ENCODE assay signal across 7 mouse cellular contexts in the genomic region with DNA sequence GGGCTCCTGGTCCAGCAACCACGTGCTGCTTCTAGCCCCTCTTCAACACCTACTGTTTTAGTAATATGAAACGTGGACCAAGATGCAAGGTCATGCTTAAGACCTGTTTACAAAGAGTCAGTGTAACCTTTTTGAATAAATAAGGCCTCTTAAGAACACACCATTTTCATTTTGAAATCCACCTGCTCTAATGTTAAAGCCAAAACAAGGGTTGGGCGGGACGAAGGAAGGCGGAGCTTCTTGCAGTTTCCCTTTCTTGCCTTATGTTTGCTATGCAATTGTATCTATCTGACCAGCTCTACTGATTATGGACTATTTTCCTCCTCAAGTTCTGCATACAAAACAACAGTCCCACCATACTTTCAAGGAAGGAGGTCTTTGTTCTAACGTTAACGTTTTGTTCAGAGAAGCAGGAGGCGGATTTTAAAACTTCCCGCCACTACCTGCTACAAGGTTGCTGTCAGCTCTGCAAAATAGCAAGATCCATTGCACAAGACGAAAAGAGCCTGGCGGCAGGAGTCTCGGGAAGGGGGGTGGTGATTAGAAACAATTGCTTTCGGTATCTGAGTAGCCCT. TPM values are rescaled to one million over a fixed set of nuclear protein-coding genes. Genes with fewer than 3 reads are reported as not detected.
A peak's percentile ranks its signal among the peaks of the same experiment; 100 is the strongest.
DNase-seq lines count a peak whose midpoint lies in the region; ATAC-seq and TF ChIP-seq lines count a peak whose summit lies in the region.

No protein-coding gene starts in this region.

- H3K4me3 ChIP-seq in ES-Bruce4 (ENCODE audit: low read depth, low read length): peak overlapping the region; percentile 61
- peak overlapping the region; percentile 42 for H3K4me3 ChIP-seq in embryonic facial prominence, embryonic 12.5 days
- peak overlapping the region; percentile 40 for H3K4me3 ChIP-seq in hindbrain, embryonic 12.5 days
- H3K4me3 ChIP-seq in limb, embryonic 14.5 days (replicated peaks; ENCODE audit: low read length): peak overlapping the region; percentile 46
- peak overlapping the region; percentile 52 for H3K4me3 ChIP-seq in midbrain, embryonic 15.5 days

- H3K27ac ChIP-seq in ES-Bruce4 (ENCODE audit: insufficient read depth, low read length): no peak overlapping the region
- no peak overlapping the region for H3K27ac ChIP-seq in embryonic facial prominence, embryonic 12.5 days
- H3K27ac ChIP-seq in hindbrain, embryonic 12.5 days: no peak overlapping the region
- H3K27ac ChIP-seq in limb, embryonic 14.5 days (replicated peaks; ENCODE audit: low read depth, low read length): no peak overlapping the region
- H3K27ac ChIP-seq in midbrain, embryonic 15.5 days: no peak overlapping the region

- no peaks in the 10 kb centered on the region for H3K9me3 ChIP-seq in ES-Bruce4 (replicated peaks; ENCODE audit: control insufficient read depth, insufficient read depth, low read length, poor library complexity, severe bottlenecking)
- H3K9me3 ChIP-seq in embryonic facial prominence, embryonic 12.5 days: no peaks in the 10 kb centered on the region
- H3K9me3 ChIP-seq in hindbrain, embryonic 12.5 days (replicated peaks): no peaks in the 10 kb centered on the region
- H3K9me3 ChIP-seq in limb, embryonic 14.5 days (ENCODE audit: control insufficient read depth, low read length): no peaks in the 10 kb centered on the region
- no peaks in the 10 kb centered on the region for H3K9me3 ChIP-seq in midbrain, embryonic 15.5 days

- H3K9ac ChIP-seq in ES-Bruce4 (ENCODE audit: low read depth, poor library complexity, severe bottlenecking): no peak overlapping the region
- H3K9ac ChIP-seq in embryonic facial prominence, embryonic 12.5 days: no peak overlapping the region
- no peak overlapping the region; the same call in 1 of the 2 replicates for H3K9ac ChIP-seq in hindbrain, embryonic 12.5 days
- H3K9ac ChIP-seq in limb, embryonic 14.5 days (ENCODE audit: low read depth, low read length, severe bottlenecking): peak overlapping the region; percentile 43
- no peak overlapping the region for H3K9ac ChIP-seq in midbrain, embryonic 15.5 days

- peak; percentile 34 to 35 for DNase-seq in B cell, adult 2 months
- DNase-seq in limb, embryonic 14.5 days (ENCODE audit: low spot score): no peak
- no peak for DNase-seq in gastrocnemius, postnatal 10 days

- H3K4me1 ChIP-seq in ES-Bruce4 (ENCODE audit: control insufficient read depth, insufficient read depth, low read length): no peaks in the 10 kb centered on the region
- no peaks in the 10 kb centered on the region for H3K4me1 ChIP-seq in embryonic facial prominence, embryonic 12.5 days
- no peaks in the 10 kb centered on the region for H3K4me1 ChIP-seq in hindbrain, embryonic 12.5 days
- H3K4me1 ChIP-seq in limb, embryonic 14.5 days (ENCODE audit: control insufficient read depth, insufficient read depth, low read length): no peaks in the 10 kb centered on the region
- H3K4me1 ChIP-seq in midbrain, embryonic 15.5 days: no peaks in the 10 kb centered on the region

- WGBS in embryonic facial prominence, embryonic 12.5 days: 27% methylated on average over 13 of the region's 13 CpGs
- WGBS in hindbrain, embryonic 12.5 days: 35% methylated on average over 13 of the region's 13 CpGs
- WGBS in limb, embryonic 14.5 days: 37% methylated on average over 13 of the region's 13 CpGs
- 33% methylated on average over 13 of the region's 13 CpGs for WGBS in midbrain, embryonic 15.5 days

- no peak for ATAC-seq in embryonic facial prominence, embryonic 12.5 days (ENCODE audit: insufficient number of reproducible peaks, insufficient read depth, low FRiP score, low TSS enrichment)
- no peak for ATAC-seq in hindbrain, embryonic 12.5 days (ENCODE audit: low FRiP score)
- no peak for ATAC-seq in limb, embryonic 14.5 days (ENCODE audit: low FRiP score, low read depth)
- ATAC-seq in midbrain, embryonic 15.5 days (replicated peaks): no peak

- H3K27me3 ChIP-seq in ES-Bruce4 (ENCODE audit: control insufficient read depth, insufficient read depth, low read length, poor library complexity, severe bottlenecking): no peaks in the 10 kb centered on the region
- no peaks in the 10 kb centered on the region for H3K27me3 ChIP-seq in embryonic facial prominence, embryonic 12.5 days
- no peaks in the 10 kb centered on the region for H3K27me3 ChIP-seq in hindbrain, embryonic 12.5 days
- no peaks in the 10 kb centered on the region for H3K27me3 ChIP-seq in limb, embryonic 14.5 days (ENCODE audit: control insufficient read depth, insufficient read depth, low read length)
- no peaks in the 10 kb centered on the region for H3K27me3 ChIP-seq in midbrain, embryonic 15.5 days (replicated peaks)

- TF ChIP-seq POLR2A in ES-Bruce4 (IDR thresholded peaks at IDR 0.05; ENCODE audit: insufficient read depth, low read length): no peak
- no peak for TF ChIP-seq POLR2A in limb, embryonic 14.5 days (IDR thresholded peaks at IDR 0.05; ENCODE audit: borderline replicate concordance, extremely low read depth, insufficient read depth, insufficient read length)

- peak overlapping the region; percentile 52 for H3K4me2 ChIP-seq in embryonic facial prominence, embryonic 12.5 days (replicated peaks)
- peak overlapping the region; percentile 47 for H3K4me2 ChIP-seq in hindbrain, embryonic 12.5 days (replicated peaks)
- peak overlapping the region; percentile 49 for H3K4me2 ChIP-seq in limb, embryonic 14.5 days (replicated peaks; ENCODE audit: low read depth, low read length, severe bottlenecking)
- H3K4me2 ChIP-seq in midbrain, embryonic 15.5 days: peak overlapping the region; percentile 64

- TF ChIP-seq CTCF in ES-Bruce4 (IDR thresholded peaks at IDR 0.05; ENCODE audit: low read depth, low read length): no peak

- no peaks in the 10 kb centered on the region for H3K36me3 ChIP-seq in ES-Bruce4 (ENCODE audit: control insufficient read depth, insufficient read depth, low read length, poor library complexity, severe bottlenecking)
- H3K36me3 ChIP-seq in embryonic facial prominence, embryonic 12.5 days: no peaks in the 10 kb centered on the region
- no peaks in the 10 kb centered on the region for H3K36me3 ChIP-seq in hindbrain, embryonic 12.5 days
- H3K36me3 ChIP-seq in limb, embryonic 14.5 days (ENCODE audit: control insufficient read depth, insufficient read depth, low read length): no peaks in the 10 kb centered on the region
- H3K36me3 ChIP-seq in midbrain, embryonic 15.5 days (replicated peaks): no peaks in the 10 kb centered on the region

- TF ChIP-seq EP300 in ES-Bruce4 (IDR thresholded peaks at IDR 0.05; ENCODE audit: insufficient read depth, low read depth, low read length): no peak

RNA-seq across cellular contexts. Expression of a gene that starts 1.5 kb away (rescaled TPM):
- polyA plus RNA-seq in ES-Bruce4 (2011; ENCODE audit: insufficient read depth, insufficient read length, low read depth, missing spikeins): 23.2 and 28.0 TPM in 2 replicates
- polyA plus RNA-seq in embryonic facial prominence, embryonic 12.5 days (2016; fragmentation: Nextera tagmentation; extraction: Ambion mirVana): 23.8 and 26.5 TPM in 2 replicates
- polyA plus RNA-seq in hindbrain, embryonic 12.5 days (2016; fragmentation: Nextera tagmentation; extraction: Ambion mirVana): 21.3 and 21.9 TPM in 2 replicates
- 4.1 and 13.3 TPM in 2 replicates for polyA plus RNA-seq in limb, embryonic 14.5 days (2012; rRNA removed)
- polyA plus RNA-seq in limb, embryonic 14.5 days (2014; fragmentation: Nextera tagmentation; extraction: Ambion mirVana): 19.7 and 21.1 TPM in 2 replicates
- 11.0 and 12.5 TPM in 2 replicates for polyA plus RNA-seq in midbrain, embryonic 15.5 days (2015; fragmentation: Nextera tagmentation; extraction: Ambion mirVana)
- total RNA-seq in gastrocnemius, postnatal 10 days (2021): 1 to 10 TPM; 2.9 to 3.8 TPM

Comparison
In these comparisons a context has a peak if more than half of its experiments do, and no peak if none do; other contexts are left out.
1. DNase-seq: peak in B cell, adult 2 months (2 of 2); none in limb, embryonic 14.5 days (single experiment) and gastrocnemius, postnatal 10 days (single experiment).
2. Peak in every context shown above with its lines, with median percentiles within 50 percentile points of each other: H3K4me3 ChIP-seq and H3K4me2 ChIP-seq.